Mouse (Mus musculus) ES-Bruce4 (cell line): ENCODE results near the gene Dnah8.

ENCODE experiments used
- CTCF ChIP-seq: IDR thresholded peaks from one replicate; pipeline ENCODE4 v1.8.1; 2011; ENCODE audit warnings: low read depth, low read length
- EP300 ChIP-seq: IDR thresholded peaks from 2 replicates; pipeline ENCODE4 v1.6.1; 2011; ENCODE audit warnings: low read depth, low read length; ENCODE audit not compliant: insufficient read depth
- POLR2A ChIP-seq: IDR thresholded peaks from one replicate; pipeline ENCODE4 v1.8.1; 2011; ENCODE audit warnings: low read length; ENCODE audit not compliant: insufficient read depth

- TF ChIP-seq CTCF: peak; percentile 12
- TF ChIP-seq POLR2A: no peak
- TF ChIP-seq EP300: no peak
Measured at GRCm38 (mm10) chr17:30735454-30735853, 111.3 kb downstream of the Dnah8 start.
